Mouse (Mus musculus) thymus, postnatal 10 days (tissue): ENCODE measurements around the gene Fam189a1.

Experiments
- DNase-seq, 2 experiments: peaks; one replicate each; pipeline ENCODE4 v3.0.0; 2021; ENCODE audit warnings: low spot score in 2 of 2

Fam189a1 gene

GRCm38 (mm10) chr7:64728816-64729215, 427.6 kb downstream of the Fam189a1 start:
- no peak for DNase-seq

- DNase-seq, result no peak
Observed at GRCm38 (mm10) chr7:64728181-64728591, 428.2 kb downstream of the Fam189a1 start.

DNA sequence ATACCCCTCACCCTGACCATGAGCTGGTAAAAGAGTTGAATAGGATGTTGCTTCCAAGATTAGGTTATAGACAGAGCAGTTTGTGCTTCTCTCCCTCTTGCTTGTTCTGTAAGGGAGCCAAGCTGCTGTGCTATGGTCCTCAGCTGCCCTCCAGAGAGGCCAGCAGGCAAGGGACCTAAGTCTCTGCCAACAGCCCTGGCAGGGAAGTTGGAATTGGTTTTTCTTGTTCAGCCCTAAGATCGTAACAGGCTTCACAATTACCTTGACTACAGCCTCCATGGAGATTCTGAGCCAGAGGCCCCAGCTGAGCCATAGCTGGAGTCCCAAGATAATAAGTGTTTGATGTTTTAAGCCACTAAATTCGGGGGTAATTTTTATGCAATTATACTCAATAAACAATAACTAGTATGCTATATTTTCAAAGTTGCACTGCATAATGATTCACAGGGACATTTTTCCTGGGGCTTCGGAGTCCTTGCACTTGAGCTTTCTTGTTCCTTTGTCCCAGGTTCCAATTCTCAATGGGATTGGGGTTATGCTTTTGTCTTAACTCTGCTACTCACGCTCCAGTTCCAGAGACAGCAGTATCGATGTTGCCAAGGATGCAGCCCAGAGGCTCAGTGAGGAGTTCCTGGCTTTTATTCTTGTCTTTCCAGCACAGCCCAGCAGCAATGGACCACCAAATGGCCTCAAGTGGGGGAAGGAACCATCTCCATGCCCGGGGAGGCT, 430.2 kb downstream of the Fam189a1 start:
- DNase-seq, result no peak

GRCm38 (mm10) chr7:64724409-64724808, 432.0 kb downstream of the Fam189a1 start:
- no peak for DNase-seq

GRCm38 (mm10) chr7:64723313-64723712, 433.1 kb downstream of the Fam189a1 start:
- no peak for DNase-seq

DNA sequence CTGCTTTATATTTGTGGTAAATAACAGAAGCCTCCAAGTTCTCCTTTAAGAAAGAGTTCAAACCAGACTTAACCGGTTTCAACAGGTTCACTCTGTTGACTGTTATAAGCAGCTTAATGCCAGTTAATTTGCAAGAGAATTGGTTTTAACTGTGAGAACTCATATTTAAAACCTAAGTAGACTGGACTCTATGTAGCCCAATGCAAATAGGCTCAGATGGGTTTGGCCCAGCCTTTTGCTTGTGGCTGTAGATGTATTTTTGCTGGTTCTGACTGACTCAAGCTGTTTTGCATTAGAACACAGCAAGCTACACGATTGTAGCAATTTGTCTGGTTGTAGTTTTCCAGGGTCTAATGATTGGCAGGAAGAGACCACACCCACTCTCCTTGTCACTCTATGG, 440.1 kb downstream of the Fam189a1 start:
- DNase-seq, result no peak

GRCm38 (mm10) chr7:64709520-64710262, 446.7 kb downstream of the Fam189a1 start:
- no peak for DNase-seq

DNA sequence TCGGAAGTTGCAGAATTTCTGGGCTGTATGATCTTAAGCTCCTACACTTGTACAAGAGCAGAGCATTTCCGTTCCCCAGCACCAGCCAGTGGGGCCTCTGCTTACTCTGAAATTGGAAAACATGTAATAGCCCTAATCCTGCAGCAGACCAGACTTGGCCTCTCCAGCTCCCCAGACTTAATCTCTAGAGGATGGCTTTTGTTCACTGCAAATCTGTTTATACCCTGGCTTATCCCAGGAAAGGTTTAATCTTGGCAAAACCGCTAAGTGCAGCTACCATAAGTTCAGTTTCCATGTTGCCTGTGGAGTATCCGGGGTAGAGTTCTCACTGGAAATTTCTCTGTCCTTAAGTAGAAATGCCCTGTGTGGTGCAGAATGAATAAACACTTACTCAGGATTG, 448.2 kb downstream of the Fam189a1 start:
- DNase-seq, result no peak
